Mouse (Mus musculus) ES-CJ7 (cell line): Measurements from ENCODE around the gene Gmpr.

Experiments used
- DNase-seq: peaks from one replicate; pipeline ENCODE4 v3.0.0; 2011; ENCODE audit warnings: low read depth, low spot score

Gmpr gene

DNA sequence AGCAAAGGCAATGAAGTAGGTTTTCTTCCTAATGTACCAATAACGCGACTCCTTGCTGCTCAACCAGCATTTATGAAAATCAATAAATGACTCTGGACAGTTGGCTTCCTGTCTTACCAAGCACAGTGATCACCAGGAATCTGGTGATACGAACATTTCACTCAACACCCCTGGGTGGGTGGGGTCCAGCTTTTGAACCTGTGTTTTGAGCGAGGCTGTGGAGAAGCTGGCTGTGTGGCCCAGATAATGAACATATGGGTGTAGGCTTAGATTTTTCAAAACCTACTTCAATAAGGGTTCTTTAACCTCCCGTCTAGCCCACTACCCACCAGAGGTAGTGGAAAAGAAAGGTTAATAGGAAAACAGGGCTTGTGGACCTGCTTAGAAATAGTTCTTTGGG is 4.5 kb upstream of the Gmpr start:
- DNase-seq = no peak

DNA sequence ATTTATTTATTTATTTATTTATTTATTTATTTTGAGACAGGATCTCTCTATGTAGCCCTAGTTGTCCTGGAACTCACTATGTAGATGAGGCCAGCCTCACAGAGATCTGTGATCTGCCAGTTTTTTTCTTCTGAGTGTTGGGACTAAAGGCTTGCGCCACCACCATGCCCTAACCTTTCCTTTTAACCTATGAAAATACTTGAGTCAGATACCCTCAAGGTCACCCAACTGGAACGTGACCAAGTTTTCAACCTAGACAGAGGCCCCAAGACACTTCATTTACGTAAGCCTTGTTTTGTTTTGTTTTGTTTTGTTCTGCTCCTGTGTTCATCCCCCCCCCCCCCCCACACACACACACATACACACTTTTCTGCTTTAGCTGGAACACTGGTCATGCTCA is 1.7 kb upstream of the Gmpr start:
- no peak for DNase-seq

DNA sequence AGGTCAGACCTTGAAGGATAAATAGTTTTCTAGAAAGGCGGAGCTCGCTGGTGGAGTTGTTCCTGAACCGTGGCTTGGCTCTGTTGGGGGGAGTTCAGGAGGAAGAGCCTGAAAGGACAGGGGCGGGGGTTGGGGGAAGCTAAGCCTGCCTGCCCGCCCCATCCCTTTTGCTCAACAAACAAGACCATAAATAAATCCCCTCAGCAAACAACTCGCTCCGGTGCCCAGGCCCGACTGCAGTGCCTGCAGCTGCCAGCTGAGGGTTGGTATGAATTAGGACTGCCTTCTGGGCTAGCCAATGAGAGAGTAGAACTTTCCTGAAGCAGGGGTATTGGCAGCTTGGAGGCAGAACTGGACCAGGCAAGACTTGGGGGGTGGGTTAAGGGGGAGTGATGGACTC is 1.3 kb downstream of the Gmpr start:
- peak; percentile 34 for DNase-seq

DNA sequence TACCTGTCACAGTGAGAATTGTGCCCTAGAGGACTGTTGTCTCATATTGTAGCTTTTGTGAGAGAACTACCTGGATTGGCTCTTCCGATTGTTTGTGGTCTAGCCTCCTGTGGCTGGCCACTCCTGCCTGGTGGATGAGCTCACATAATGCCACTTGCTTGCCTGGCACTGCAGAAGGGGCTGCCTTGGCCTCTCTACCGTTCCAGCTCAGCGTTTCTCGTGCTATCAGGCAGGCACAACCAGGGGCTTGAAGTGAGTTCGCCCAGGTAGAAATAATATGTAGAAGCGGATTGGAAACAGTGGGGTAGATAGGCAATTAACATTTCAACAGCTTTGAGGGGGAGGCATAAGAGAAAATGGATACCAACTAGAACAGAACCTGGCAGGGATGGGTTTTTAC is 2.1 kb downstream of the Gmpr start:
- no peak for DNase-seq

DNA sequence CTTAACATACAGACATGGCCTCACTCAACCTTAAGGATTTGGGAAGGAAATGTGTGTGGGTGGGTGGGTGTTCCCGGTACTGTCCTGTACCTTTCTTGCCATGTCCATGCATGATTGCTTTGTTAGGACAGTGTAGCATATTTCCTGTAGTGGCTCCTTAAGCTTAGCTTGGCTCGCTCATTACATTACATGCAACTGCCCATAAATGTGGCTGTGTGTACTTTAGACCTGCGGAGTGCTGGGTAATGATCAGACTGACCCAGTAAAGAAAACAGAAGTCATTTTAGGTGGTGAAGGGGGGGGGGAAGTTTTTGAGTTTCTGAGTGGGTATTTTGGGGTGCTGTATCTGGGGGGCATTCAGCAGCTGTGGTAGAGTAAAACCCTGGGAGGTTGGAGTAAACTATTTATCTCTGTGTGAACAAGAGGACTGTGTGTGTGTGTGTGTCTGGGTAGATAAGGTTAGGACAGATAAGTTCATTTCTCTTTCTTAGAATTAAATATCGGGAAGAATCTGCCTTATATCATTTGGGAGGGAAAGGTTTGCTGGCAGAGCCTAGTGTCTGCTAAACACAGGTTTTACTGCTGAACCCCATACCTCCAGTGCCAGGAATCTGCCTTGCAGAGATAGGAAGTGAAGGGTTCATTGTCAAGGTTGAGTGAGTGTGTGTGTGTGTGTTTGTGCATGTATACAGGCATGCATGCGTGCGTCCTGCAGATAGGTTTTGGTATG is 4.6 kb downstream of the Gmpr start:
- no peak for DNase-seq

DNA sequence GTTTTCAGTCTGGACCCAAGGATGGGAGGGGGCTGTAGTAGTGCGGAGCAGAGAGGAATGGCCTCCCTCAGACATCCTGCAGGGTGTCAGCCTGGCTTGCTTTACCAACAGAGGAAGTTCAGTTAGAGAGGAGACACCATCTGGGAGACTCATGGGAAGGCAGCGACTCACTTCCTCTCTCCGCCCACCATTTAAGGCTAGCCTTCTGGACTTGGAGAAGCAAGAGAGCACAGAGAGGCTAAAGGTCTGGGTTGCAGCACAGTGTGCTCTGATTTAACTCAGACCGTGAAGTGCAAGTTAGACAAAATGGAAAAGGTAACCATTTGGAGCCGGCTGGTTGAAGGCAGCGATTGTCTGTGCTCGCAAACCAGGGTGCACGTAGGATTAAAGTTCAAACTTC is 5.3 kb downstream of the Gmpr start:
- DNase-seq = no peak

DNA sequence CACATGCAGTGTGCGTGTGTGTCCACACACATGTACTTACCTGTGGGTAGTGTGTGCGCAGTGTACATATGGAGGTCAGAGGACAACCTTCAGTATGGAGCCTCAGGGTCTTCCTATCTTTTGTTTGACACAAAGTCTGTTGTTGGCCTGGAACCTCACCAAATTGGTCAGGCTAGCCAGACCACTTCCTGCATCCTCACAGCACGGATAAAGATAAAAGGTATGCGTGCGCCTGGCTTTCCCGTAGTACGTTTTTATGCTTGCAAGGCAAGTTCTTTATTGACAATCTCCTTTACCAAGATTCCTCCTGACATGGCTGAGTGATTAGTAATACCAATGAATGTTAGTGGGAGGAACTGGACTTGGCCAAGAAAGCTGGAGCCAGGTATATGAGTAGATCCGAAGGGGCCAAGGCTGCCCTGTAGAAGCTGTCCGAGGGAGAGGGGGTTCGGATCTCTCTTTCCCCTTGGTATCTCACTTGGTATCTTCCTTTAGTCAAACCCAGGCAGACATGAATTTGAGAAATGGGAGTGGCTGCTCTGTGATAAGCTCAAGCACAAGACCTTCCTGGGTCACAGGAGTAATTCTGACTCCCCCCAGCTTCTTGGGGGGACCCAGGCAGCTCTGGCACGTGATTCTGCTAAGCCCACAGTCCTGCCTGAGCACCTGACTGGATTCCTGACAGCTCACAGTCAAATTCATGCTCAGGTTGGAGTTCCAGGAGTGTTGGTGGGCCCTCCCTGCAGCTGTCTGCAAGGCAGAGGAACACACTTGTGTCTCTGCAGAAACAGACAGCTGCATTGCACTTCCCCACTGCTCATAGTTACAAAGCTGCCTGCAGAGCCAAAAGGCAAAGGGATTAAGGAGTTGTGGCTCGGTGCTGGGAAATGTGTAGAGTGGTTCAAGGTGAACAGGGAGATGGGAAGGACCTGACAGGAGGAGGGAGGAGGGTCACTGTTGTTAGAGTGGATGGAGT is 6.1 kb downstream of the Gmpr start:
- DNase-seq = no peak

DNA sequence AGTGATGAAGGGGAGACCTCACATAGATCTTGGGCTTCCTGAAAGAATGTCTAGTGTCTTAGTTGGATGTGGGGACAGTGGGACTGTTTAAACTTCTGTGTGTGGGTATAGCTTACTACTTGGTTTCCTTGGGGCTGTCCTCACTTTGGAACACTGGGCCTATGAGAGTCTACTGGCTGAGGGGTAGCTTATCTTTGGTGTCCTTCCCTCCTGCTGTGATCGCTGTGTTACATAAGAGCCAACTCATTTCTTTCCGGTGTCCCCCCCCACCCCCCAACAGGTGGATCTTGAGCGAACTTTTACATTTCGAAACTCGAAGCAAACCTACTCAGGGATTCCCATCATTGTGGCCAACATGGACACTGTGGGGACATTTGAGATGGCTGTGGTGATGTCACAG is 6.9 kb downstream of the Gmpr start:
- DNase-seq = no peak

DNA sequence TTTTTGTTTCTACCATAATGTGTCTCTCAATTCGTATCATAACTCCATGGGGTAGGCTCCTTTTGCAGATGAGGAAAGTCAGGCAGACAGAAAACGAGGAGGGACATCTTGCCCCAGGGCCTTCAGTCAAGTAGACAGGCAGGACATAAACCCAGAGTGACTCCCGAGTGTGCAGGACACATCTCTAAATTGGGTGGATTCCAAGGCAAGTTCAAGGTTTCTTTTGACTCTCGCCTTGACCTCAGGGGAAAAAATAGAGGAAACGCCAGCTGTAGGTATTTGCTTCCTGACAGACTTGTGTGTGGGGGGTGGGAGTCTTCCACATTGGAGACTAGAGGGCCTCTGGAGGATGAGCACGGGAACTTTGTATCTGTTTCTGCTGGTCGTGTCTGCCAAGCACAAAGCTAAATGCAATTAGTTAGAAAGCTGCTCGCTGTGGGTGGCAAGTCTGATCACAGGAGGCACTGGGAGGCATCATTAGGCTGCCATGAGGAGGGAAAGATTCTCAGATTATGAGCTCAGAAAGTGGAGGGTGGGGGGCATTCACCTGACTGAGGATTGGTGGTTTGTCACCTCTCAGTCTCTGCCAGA is 7.7 kb downstream of the Gmpr start:
- DNase-seq = no peak

DNA sequence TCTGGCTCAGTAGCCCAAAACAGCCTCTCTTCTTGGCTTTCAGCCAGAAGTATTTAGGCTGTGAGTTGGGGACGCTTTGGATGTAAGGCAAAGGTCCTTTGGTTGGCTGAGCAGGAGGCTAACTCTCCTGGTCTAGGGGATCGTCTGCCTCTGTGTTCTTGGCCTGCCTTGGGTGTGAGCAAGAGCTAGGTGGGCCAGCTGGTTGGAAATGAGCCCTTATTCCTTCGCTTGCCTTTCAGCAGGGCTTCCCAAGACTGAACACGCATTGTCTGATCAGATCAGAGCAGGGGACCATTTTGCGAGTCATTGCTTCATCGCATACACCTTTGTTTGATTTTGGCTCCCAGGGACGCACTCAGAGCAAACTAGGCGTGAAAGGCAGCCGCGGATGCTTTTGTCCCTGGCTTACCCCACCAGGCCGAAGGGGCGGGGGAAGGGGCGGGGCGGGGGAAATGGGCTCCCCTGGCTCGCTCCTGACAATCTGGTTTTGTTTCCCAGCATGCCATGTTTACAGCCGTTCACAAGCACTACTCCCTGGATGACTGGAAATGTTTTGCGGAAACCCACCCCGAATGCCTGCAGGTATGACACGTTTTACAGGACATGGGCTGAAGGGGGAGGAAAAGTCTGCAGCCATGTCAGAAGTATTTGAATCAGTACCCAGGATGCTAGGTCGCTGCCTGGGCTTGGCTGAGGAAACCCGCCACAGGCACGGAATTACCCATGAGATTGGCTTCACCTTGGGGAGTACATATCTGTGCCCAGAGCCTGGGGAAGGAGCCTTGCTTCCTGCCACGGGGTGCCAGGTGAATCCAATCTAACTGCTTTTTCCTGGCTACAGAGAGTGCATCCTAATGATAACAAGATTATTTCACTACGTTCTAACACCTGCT is 9.5 kb downstream of the Gmpr start:
- DNase-seq = peak; percentile 52

DNA sequence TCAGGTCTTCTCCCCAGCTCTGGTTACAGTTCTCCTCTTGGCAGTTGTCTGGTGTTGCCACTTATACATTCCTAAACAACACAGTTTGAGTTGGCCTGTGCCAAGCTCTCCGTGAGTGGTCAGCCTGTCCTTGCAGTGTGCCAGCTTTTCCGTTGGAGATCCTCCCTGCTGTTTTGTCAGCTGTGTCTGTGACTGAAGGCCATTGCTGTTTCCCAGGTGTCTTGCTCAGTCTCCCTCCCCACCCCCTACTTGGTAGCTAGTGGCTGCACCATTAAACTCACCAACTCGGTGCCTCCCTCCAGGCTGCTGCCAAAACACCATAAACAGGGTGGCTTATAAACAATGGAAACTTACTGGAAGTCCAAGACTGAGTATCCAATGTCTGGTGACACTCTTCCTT is 17.1 kb downstream of the Gmpr start:
- no peak for DNase-seq

DNA sequence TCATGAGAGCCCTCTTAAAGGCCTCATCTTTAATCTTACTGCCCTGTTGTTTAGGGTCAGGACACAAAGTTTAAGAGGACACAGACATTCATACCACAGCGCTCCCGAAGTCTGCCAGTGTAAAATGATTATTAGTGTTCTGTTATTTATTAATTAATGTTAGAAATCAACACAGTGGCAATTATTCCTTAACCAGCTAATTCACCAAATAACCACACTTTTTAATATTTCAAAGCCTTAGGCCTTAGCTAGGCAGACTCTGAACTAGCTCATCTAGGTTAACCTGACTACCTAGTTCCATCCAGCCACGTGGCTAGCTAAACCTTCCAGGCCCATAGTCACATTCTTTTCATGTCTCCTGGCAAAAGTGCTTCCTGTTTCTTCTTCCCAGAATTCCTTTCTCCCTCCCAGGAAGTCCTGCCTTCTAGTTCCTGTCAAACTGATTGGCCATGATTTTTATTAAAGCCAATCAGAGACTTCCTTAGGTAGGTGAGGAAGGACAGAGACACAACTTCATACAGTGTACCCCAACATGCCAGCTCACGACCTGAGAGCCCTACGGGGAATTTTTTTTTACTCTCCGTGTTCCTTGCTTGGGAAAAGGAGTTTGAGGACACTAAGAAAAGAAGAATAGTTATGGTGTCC is 17.7 kb downstream of the Gmpr start:
- DNase-seq = no peak

DNA sequence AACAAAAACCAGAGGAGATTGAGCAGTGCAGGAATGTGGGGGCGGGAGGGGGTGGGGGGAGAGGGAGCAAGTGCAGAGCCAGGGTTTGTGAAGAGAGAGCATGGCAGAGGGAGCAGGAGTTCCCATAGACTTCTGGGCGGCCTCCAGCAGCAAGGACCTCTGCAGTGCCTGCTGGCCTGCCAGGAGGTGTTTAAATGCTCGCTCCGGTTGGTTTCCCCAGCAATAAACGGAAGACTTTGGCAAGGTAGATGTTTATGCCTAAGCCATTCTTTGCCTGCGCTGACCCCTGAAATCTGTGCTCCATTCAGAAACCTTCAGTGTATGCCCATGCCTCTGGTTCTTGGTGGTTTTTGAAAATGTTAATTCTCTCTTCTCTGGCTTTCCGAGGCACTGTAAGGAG is 19.0 kb downstream of the Gmpr start:
- DNase-seq = no peak

DNA sequence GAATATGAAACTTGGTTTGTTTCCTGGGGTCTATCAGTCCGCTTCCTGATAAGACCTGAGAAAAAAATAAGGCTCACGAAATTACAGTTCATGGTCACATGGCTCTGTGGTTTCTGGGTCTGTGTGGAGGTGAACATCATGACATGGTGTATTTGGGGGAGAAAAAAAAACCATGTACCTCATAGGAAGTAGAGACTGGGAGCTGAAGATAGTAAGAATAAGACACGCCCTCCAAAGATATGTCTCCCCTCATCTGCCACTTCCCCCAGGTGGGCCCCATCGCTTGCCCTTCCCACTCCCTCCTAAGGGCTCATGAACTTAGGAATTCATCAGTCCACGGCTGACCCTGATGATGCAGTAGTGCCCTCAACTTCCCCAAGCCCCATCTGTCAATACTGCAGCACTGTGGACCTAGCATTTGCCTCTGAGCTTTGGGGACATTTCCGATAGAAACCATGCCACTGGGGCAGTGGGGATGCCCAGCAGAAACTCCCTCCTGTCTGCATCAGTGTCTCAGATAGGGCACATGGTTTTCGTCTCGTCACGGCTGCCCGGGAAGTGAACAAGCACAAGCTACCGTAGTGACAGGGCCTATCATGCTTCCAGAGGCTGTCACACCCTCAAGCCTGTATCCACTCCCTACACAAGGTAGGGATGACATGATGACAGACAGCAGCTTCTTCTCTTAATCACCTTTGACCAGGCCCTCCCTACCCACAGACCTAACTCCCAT is 20.2 kb downstream of the Gmpr start:
- DNase-seq = no peak

DNA sequence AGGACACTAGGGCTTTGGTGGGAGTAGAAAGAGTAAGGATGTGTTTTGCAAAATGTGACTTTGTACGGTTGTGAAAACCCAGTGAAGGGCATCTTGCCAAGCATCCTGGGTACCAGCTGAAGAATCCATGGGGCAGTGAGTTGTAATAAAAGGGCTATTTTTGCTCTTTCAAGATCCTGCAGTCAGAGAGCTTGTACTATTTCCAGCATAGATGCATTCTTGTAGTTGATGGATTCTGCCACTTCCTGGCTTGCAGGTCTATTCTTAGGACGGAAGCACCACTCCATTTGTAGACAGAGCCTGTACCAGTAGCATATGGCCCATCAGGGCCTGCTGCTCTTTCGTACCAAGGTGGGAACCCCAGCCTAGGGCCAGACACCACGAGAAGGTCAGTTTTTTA is 21.5 kb downstream of the Gmpr start:
- no peak for DNase-seq

DNA sequence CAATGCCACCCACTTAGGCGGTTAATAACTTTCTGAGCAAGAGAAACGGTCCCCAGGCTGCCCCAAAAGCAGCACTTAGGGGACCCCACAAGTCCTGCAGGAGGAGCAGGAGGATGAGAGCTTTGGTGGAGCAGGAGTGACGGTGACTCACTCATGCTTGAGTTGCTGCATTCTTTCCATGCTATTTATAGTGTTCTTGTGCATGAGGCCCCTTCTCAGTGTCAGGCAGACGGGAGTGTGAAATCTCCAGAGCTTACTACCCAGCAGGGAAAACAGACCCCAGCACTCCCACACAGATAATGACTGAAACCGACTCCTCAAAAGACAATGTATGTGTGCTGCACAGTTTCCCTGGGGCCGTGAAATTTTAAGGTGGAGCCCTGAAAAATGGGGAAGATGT is 23.5 kb downstream of the Gmpr start:
- no peak for DNase-seq

DNA sequence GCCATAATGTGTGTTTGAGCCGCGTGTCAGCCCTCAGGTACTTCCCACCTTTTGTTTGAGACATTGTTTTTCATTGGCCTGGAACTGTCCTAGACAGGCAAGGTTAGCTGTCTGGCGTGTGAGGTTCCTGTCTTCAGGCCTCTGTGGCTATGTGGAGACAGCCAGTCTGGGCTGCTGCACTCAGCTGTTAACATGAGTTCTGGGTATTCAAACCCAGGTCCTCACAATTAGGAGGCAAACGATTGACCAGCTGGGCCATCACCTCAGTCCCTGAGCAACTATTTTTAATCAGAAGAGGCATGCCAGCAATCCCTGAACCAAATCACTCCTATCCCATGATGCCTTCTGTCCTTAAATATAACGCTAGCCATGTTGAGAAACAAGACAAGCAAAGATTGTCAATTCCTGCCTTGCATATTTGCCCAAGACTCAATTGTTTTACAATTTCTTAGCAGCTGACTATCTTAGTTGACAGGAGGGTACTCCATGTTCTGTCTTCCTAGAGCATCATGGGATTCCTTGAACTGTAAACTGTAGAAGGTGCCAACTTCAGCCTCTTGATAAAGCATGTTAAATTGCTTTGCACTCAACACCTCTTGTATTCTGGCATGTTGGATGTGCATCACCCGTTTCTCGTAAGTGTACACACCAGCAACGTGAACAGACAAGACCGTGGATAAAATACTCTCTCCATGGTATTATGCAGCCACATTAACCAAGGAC is 28.6 kb downstream of the Gmpr start:
- DNase-seq = no peak

DNA sequence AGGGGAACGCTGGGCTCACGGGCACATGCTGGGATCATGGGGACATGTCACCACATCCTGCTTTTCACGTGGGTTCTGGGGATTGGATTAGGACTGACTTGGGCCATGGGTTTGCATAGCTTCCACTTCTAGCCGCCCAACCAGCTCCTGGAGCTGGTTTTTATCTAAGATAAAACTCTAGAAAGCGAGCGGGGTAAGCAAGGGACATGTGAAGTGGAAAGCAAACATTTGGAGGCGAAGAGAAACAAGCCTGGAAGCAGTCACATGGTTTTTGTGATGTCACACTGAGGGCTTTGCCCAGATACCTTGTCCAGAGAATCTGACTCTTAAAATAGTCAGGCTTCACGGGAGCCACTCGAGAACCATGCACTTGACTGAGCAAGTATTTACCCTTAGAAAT is 29.9 kb downstream of the Gmpr start:
- DNase-seq = no peak

DNA sequence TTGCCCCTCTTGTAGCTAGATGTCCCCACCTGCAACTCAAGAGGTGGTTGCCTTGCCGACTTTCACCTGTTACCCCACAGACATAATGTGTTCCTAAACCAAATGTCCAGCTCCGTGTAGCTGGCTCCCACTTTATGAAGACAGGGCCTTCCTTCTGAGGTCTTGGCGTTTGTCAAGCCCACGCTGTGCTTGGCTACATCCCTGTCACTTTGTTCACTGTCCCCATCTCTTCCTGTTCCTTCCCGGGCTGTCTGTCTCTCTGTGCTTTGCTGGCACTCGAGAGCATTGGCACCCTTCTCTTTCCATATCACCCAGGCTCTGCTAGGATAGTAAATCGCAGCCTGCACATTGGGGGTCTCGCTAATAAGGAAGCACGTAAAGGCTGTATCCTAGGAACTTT is 30.8 kb downstream of the Gmpr start:
- DNase-seq = no peak
